Mouse (Mus musculus) regulatory T cell (primary cell): Measurements from ENCODE around the gene Foxn3.

Experiments used
- in situ Hi-C: fragments of 300-600 bp; cut with MboI, MseI; formaldehyde crosslinking; loops from one replicate; pipeline ENCODE4 v1.15.1; 2025; ENCODE audit warnings: high pct_unique_total_duplicates

The Foxn3 gene

DNA sequence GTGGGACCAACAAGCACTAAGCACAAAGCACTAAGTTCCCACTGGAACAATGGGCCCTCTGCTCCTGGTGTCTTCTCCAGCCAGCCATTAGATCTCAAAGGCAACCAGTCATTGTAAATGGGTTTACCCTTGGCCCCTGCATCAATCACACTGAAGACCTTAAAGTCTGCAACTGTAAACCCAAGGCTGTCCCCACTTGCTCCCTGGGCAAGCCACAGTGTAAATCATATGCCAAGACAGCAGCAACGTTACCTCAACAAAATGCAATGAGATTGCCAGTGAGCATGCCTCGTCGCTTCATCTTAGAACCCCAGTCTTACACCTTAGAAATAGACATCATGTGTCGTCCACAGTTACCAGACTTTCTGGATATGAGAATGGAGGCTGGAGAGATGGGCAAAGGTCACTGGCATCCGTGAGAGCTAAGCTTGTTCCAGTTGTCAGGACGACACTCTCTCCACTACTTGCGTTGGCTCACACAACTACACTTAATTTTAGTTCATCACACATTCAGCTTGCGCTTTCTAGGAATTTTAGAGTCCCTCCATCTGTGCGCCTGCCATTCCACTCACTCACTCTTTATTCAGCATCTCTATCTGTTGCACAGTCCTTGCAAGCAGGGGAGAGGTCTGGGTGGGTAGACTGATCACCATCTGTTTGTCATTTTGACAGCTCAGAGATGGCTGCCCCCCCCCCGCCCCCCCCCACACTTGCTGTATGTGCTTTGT, 89.8 kb downstream of the Foxn3 start:
- in situ Hi-C loops, result no loop called here

DNA sequence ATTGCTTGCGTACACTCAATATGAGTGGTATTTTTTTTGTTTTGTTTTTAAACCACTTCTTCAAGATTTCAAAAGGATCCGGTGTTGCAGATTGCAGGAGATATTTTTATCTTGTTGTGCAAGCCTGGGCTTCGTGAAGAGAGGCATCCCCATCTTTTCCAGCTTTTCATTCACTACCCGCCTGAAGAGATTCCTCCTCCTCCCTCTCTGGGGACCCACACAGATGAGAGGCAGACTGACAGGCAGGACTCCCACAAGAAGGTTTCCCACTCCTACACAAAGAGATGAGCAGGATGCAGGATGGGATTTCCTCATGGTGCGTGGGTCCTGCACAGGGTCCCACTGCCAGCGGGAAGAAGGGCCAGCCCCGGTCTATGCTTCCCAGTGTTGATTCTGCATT, 92.0 kb downstream of the Foxn3 start:
- in situ Hi-C loops, result no loop called here

DNA sequence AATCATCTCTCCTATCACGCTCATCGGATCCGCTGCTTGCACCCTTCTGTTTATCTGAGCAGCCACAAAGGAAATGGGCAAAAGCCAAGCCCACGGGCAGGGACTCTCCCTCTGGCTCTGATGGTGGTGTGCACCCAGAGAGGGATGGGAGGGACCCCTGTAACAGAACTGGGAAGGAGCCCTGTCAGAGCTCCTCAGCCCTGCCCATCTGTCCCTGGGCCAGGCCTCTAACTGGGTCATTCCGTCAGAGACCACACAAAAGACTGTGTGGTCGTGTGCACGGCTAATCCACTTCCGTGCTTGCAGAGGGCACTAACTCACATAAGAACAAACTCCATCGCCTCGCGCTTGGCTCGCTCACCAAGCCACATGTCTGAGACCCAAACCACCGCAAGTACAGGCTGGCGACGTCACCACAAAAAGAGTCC, 95.5 kb downstream of the Foxn3 start:
- in situ Hi-C loops, result loop anchor here (5.0 kb wide), 1 partner anchor 49 kb away; no protein-coding TSS in a partner anchor

DNA sequence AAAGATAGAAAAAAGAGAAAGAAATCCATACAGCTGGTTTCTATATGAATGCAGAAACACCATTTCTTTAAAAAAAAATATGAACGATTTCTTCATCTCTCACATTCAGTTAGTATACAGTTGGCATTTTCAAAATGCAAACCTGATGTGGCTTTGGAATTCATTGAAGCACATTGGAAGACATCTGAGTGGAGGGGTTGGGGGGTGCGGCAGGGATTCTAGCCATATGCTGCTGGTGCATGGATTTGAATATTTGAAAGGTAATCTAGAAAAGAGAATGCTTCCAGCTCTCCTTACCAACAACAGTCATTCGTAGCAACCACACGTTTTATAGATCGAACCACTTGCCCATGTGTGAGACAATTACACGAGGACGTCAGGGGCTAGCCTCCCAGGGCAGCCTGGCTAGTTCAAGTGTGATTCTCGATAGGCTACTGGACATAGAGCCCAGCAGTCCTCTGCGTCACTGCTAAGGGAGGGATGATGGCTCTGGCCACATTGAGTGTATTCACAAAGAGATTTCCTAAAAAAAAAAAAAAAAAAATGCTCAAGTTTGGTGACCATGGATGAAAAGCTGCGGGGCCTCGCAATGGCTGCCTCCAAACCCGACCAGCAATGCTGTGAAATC, 96.0 kb downstream of the Foxn3 start:
- in situ Hi-C loops, result loop anchor here (5.0 kb wide), 1 partner anchor 50 kb away; no protein-coding TSS in a partner anchor

DNA sequence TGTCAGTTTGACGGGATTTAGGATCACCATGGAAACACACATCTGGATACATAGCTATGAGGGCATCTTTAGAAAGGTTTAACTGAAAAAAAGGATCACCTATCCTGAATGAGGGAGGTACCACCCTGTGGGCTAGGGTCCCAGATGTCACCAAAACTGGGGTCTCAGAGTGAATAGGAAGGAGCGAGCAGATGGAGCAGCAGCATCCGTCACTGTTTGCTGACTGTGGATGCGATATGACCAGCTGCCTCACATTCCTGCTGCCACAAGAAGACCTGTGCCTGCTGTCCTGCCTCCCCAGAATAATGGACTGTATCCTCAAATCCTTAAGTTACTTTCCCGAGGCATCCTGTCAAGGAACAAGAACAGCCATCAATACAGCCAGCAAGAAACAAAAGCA, 97.0 kb downstream of the Foxn3 start:
- in situ Hi-C loops, result loop anchor here (5.0 kb wide), 1 partner anchor 51 kb away; no protein-coding TSS in a partner anchor

DNA sequence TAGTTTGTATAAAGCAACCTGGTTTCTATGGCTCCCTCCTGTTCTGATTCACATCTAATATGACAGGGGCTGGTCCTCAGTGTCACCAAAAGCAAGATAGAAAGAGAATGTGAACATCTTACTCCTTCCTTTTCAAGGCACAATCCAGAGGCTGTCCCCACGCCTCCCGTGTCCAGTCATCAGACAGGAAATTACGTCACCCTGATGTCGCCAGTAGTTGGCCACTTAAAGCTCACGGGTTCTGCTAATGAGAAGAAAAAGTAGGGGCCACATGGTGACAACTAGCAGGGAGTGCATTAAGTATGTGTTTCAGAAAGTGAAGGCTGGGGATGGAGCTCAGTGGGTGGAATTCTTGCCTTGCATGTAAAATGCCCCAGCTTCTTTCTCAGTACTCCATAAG, 99.1 kb downstream of the Foxn3 start:
- in situ Hi-C loops, result no loop called here

DNA sequence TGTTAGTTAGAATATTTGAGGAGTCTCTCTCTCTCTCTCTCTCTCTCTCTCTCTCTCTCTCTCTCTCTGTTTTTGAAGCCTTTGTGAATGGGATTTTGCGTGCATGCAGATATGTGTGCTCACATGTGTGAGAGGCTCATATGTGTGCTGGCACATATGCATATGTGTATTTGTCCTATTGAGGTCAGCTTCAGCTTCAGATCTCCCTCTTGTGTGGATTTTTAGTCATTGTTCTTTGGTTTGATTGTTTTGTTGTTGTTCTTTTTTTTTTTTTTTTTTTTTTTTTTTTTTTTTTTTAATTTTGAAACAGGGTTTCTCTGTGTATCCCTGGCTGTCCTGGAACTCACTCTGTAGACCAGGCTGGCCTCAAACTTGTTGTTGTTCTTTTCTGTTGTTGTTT, 100.5 kb downstream of the Foxn3 start:
- in situ Hi-C loops, result no loop called here

DNA sequence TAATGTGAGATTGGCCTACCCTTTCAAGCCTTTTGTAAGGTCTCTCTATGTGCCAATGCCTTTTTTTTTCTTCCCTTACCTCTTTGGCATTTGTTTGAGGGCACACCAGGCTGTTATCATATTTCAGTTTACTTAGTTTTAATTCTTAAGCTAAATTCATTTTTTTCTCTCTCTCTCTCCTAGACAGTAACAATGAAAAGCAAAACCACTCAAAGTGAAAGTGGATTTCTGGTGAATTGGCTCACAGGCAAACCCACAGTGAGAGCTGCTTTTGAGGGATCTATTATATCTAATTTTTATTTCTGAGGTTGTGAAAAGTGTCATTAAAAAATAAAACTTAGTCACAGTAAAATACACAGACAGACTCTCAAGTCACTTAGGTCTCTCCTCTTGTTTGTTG, 101.1 kb downstream of the Foxn3 start:
- in situ Hi-C loops, result no loop called here

DNA sequence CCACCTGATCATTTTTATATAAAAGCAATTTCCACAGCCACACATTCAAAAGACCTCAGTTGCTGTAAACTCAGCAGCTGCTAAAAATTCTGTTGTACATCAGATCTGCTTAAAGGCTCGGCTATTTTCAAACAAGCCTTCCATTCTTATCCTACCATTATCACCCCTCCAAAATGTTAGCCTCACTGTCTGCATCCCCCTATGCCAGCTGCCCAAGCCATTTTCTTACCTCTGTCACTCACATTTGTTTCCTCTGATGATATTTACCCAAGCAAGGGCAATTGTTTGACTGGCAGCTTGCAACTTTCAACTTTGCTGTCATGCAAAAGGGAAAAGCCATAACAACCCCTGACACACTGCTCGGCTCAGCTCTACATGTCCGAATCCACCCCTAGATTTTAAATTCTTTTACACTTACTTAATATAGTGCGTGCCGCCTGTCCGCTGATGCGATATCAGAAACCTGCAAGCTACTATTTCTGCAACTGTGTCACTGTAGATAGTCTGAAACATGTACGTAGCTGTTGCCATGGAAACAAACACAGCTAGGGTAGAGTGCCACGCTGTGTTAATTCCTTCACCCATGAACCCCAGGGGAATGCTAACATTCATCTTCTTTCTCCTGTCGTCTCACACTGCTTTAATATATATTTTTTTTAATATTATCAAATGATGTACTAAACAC, 105.7 kb downstream of the Foxn3 start:
- in situ Hi-C loops, result no loop called here

DNA sequence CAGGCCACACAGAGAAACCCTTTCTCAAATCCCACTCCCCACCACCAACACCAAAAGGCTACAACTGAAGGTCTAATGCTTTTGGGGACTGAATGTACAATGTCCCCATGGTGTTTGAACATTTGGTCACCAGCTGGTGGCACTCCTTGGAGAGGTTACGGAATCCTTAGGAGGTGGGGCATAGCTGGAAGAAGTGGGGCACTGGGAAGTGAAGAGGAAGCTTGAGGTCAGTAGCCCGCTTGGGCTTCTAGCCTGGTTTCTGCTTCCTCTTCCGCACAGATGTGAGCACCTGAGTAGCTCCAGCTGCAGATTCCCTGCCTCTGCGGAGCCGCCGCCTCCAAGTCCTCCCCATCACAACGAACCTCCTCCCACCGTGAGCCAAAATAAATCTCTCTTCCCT, 107.8 kb downstream of the Foxn3 start:
- in situ Hi-C loops, result no loop called here

DNA sequence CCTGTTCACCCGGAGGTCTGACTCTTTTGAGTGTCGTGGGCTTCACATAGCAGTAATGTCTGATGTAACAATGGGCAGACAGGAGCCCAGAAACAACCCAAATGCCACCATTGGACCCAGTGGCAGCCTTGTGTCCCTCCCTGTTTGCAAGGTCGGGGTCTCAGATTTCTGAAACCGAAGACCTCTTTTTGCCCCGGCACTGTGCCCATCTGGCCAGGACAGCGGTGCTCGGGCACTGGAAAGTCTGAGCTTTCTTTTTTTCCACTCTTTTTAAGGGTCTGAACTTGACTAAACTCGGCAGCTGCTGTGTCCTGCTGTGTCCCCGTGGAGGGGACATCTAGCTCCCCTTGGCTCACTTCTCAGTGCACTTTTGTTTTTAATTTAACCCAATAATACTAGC, 109.0 kb downstream of the Foxn3 start:
- in situ Hi-C loops, result no loop called here

DNA sequence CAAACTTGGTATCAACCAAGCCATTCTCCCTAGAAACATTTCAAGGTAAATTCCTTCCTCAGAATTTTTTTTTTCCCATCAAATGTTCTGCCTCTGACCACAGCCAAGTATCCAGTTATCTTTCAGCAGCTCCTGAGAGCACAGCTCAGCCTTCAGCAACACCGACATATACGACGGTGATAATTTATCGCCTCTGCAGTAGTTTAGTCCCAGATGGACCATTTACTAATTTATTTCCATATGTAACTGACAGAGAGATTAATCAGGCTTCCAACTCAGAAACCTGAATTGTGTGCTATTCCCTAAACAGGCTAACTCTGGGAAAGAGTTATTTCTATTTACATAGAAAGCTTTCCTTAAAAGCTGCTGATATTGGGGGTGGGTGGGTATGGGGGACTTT, 109.6 kb downstream of the Foxn3 start:
- in situ Hi-C loops, result no loop called here

DNA sequence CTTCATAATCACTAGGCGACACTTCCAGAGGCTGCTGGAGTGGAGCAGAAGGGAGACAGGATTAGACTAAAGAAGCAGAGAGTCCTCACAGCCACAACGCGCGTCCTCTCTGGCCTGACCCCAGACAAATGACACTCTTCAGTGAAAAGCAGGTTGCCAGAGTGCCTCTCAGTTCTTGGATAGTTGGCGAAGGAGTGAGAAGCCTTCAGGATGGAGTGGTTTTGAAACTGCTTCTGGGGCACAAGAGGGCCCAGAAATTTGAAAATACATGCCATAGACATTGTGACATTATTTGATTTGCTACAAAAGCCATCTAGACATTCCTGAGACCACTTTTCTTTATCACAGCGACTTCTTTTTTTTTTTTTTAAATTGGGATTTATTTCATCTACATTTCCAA, 113.3 kb downstream of the Foxn3 start:
- in situ Hi-C loops, result no loop called here

DNA sequence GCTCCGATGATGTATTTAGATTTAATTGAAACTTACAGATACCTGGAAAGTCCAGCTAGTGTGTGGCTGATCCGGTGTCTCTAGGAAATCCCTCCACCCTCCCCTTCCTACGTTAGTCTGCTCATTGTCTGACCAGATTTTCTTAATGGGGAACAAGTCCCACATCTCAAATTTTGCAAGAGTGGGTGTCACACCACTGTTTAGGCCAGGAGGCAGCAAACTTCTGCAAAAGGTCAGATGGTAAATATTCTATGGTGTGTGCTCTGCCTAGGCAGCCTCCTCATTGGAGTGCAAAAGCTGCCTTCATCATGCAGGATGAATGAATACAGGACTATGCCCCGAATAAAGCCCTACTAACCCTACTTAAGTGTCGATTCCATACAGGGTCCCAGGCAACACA, 115.6 kb downstream of the Foxn3 start:
- in situ Hi-C loops, result no loop called here

DNA sequence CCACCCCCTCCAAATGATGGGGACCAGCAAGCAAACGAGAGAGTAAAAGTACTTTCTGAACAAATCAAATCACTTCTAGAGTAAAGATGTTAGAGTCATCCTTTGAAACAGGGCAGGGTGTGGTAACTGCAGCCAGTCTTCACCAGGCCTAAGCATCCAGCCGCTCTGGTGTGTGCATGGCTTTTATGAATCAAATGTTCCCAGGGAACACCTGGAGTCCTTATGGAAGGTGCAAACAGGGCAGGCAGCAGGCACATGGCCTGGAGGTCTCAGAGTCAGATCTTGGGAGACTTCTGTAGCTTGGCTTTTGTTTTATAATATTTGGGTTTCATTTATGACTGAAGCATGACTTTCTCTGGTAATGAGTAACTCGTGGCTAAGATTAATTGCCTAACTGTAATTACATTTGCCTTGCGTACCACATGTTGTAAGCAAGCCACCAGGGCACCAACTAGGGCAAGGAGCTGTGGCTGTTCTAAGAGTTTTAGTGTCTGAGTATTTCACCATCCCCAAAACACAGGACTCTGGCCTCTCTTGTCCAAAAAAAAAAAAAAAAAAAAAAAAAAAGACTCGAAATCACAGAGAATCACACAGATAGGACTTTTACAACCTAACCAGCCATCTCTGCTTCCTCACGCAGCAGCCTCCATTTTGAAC, 118.2 kb downstream of the Foxn3 start:
- in situ Hi-C loops, result no loop called here

DNA sequence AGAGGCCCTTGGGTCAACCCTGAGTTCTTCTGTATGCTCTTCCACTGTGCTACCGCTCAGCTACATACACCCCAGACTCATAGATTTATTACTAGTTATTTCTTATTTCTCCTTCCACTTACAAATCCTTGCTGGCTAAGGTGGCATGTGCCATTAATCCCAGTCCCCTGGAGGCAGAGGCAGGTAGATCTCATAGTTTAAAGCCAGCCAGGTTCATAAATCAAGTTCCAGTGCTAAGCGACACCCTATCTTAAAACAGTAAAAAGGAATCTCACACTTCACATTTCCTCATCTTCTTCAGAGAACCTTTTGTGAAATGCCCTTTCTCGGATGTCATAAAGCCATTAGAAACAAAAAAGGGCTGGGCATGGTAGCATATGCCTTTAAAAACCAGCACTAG, 120.6 kb downstream of the Foxn3 start:
- in situ Hi-C loops, result no loop called here

DNA sequence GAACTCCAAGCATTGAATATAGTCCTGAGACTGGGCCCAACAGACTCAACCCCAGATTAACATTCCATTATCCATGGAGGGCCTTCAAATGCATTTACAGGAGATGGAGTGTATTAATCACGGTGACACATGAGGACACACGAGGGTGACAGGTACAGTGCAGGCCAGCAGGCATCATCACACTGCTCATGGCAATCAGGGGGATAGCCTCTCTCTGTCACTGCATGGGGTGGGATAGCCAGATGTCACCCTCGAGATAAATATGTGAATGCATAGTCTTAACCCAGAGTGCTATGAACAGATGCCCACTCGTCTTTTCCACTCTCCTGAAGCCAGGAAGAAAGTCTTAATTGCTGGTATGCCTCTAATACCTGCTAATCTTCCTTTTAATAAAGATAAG, 122.4 kb downstream of the Foxn3 start:
- in situ Hi-C loops, result no loop called here

DNA sequence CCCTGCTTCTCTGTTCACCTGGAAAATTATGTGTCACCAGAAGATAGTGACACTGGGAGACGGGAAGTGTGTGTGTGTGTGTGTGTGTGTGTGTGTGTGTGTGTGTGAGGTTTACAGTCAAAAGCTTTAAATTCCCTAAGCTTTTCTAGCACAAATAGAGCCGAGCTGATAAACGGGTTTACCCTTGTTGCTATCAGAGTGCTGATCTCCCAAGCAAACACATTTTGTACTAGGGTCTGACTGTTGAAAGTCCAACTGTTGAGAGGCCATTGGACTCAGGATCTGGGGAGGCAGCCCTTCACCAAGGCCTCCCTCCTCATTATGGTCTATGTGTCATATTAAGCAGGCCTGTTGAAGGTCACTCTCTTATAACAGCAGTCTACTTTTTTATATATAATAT, 123.4 kb downstream of the Foxn3 start:
- in situ Hi-C loops, result no loop called here

DNA sequence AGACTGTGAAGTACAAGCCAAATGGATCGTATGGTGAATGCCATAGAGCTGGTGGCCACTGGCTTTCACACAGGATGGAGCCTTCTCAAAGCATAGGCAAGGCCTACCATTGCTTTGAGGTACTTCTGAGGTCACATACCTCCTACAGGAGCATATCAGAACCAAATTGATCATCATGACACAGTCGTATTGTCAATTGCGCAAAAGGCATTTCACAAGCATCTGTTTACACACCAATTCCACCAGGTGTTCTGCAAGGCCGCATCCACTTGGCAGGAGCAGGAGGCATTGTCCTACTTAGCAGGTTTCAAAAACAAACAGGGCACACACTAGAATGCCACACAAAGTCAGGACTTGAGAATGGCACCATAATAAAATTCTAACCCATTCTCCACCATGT, 128.2 kb downstream of the Foxn3 start:
- in situ Hi-C loops, result no loop called here

DNA sequence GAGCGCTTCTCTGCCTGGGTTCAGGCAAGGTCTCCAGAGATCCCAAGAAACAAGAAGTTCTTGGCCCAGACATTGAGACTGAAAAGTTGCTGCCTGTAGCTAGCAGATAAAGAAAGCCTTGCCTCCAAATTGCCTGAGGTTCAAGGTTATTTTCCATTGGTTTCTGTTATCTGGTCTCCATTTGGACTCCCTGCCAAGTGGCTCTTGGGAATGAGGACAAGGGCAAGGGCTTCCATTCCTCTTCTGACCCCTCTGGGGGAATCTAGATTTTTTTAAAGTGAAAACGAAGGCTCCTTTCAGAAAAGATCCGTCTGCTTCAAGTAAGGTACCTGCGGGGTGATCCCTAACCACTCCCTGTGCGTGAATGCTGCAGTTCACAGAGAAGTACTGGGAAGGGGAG, 130.0 kb downstream of the Foxn3 start:
- in situ Hi-C loops, result no loop called here

DNA sequence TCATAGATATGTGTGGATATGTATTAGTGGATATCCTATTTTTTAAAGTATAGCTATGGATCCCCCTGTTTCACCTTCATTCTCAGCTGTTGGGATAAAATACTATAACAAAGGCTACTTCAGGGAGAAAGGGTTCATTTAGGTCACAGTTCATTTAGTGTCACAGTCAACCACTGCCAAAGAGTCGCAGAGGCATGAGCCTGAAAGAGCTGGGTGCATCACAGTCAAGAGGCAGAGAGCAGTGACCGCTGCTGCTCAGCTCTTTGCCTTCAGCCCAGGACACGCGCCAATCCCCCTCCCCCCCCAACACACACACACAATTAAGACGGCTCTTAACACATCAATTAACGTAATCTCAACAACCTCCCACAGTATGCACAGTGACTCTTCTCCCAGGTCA, 131.8 kb downstream of the Foxn3 start:
- in situ Hi-C loops, result no loop called here

DNA sequence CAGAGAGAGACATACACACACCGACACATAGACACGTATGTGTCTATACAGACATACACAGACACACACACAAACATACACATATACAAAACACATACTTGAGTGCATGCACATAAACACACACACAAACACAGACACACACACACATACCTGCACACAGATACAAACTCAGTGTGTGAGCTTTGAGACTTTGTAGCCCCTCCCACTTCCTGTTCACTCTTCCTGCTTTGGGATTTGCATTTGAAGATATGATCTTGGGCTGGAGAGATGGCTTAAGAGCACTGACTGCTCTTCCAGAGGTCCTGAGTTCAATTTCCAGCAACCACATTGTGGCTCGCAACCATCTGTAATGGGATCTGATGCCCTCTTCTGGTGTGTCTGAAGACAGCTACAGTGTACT, 132.4 kb downstream of the Foxn3 start:
- in situ Hi-C loops, result no loop called here
